Mouse (Mus musculus) cerebellum, adult 2 months (tissue): Measurements from ENCODE around the gene Clip1. TPM values are rescaled to one million over a fixed set of nuclear protein-coding genes. Genes with fewer than 3 reads are reported as not detected.

Experiments
- DNase-seq, 2 experiments: peaks; one replicate each; pipeline ENCODE4 v3.0.0; 2021
- H3K27ac ChIP-seq: fragments of 200-500 bp; 2 replicates; pipeline ENCODE4 v1.5.1; 2012; ENCODE audit warnings: low read length, control low read depth, inconsistent platforms; ENCODE audit not compliant: insufficient read depth
- H3K27me3 ChIP-seq: fragments of 200-500 bp; 2 replicates; pipeline ENCODE4 v1.6.1; 2012; ENCODE audit warnings: inconsistent platforms, mild to moderate bottlenecking, low read length, moderate library complexity; ENCODE audit not compliant: control insufficient read depth, insufficient read depth
- H3K4me1 ChIP-seq: fragments of 200-500 bp; 2 replicates; pipeline ENCODE4 v1.6.1; 2011; ENCODE audit warnings: low read length; ENCODE audit not compliant: control insufficient read depth, insufficient read depth
- H3K4me3 ChIP-seq: fragments of 200-500 bp; replicated peaks from 2 replicates; pipeline ENCODE3; 2011; ENCODE audit warnings: mild to moderate bottlenecking, low read depth, low read length, control low read depth; ENCODE audit not compliant: insufficient read depth
- CTCF ChIP-seq: fragments of 200-500 bp; IDR thresholded peaks from 2 replicates; pipeline ENCODE4 v1.5.1; 2011; ENCODE audit warnings: low read depth, mild to moderate bottlenecking, control low read depth, low read length, moderate library complexity, borderline replicate concordance; ENCODE audit not compliant: insufficient read depth
- POLR2A ChIP-seq: fragments of 200-500 bp; IDR thresholded peaks from 2 replicates; pipeline ENCODE4 v1.6.1; 2011; ENCODE audit warnings: low read length, control low read depth, borderline replicate concordance; ENCODE audit not compliant: insufficient read depth
- WGBS: fragments of 180-500 bp; shearing (Covaris S2); methylation state at CpG from one replicate; pipeline ENCODE4 v1.1.7; 2018; 5-methylcytosine and 5-hydroxymethylcytosine counted together
- polyA plus RNA-seq: library from polyadenylated mRNA; depleted of rRNA; stranded (reverse); fragments of >200 nt; gene quantifications from 2 replicates; pipeline ENCODE4 v1.2.3, GENCODE M21; 2012

The Clip1 gene
- polyA plus RNA-seq, 1 experiment, result 117 TPM

- no peak for DNase-seq
- Histone ChIP-seq H3K4me3 (no peak overlapping the region), H3K4me1 (no peaks in the 10 kb centered on the region), H3K27me3 (no peaks in the 10 kb centered on the region), H3K27ac (no peak overlapping the region)
- TF ChIP-seq POLR2A (no peak), CTCF (no peak)
- WGBS, result 81% methylated on average over 24 of the region's 24 CpGs
Observed at GRCm38 (mm10) chr5:123614246-123614645, 70.2 kb downstream of the Clip1 start.

GRCm38 (mm10) chr5:123609843-123610242 is 74.6 kb downstream of the Clip1 start:
- TF ChIP-seq CTCF (peak; percentile 94), POLR2A (no peak)
- 21% methylated on average over 4 of the region's 4 CpGs for WGBS
- no peak overlapping the region for H3K27ac ChIP-seq

GRCm38 (mm10) chr5:123609416-123609815 is 75.0 kb downstream of the Clip1 start:
- WGBS, result 88% methylated on average over 7 of the region's 7 CpGs
- no peak overlapping the region for H3K4me3 ChIP-seq
- no peaks in the 10 kb centered on the region for H3K27me3 ChIP-seq
- no peak for DNase-seq
- no peak overlapping the region for H3K27ac ChIP-seq
- TF ChIP-seq CTCF, result no peak
- TF ChIP-seq POLR2A, result no peak
- H3K4me1 ChIP-seq, result no peaks in the 10 kb centered on the region; the same call in 1 of the 2 replicates

More at GRCm38 (mm10) chr5:123609843-123610242, 74.6 kb downstream of the Clip1 start:
- Histone ChIP-seq H3K4me1 (no peaks in the 10 kb centered on the region; the same call in 1 of the 2 replicates), H3K4me3 (no peak overlapping the region), H3K27me3 (no peaks in the 10 kb centered on the region)
- DNase-seq, result peak; percentile 80 to 84

- WGBS, result 28% methylated on average over 3 of the region's 3 CpGs
- H3K27me3 ChIP-seq, result no peaks in the 10 kb centered on the region
- H3K4me3 ChIP-seq, result no peak overlapping the region
- no peak overlapping the region for H3K27ac ChIP-seq
- DNase-seq, result peak in 1 of 2 experiments; percentile 35
- no peaks in the 10 kb centered on the region; the same call in 1 of the 2 replicates for H3K4me1 ChIP-seq
- TF ChIP-seq POLR2A, result no peak
- no peak for TF ChIP-seq CTCF
Observed at GRCm38 (mm10) chr5:123607211-123607669, 77.2 kb downstream of the Clip1 start.

- no peak for DNase-seq
- TF ChIP-seq CTCF, result no peak
- TF ChIP-seq POLR2A, result no peak
- WGBS, result 43% methylated on average over 11 of the region's 11 CpGs
- no peaks in the 10 kb centered on the region for H3K27me3 ChIP-seq
- H3K4me1 ChIP-seq, result no peaks in the 10 kb centered on the region; the same call in 1 of the 2 replicates
- H3K4me3 ChIP-seq, result no peak overlapping the region
- H3K27ac ChIP-seq, result no peak overlapping the region
Observed at GRCm38 (mm10) chr5:123603496-123603895, 80.9 kb downstream of the Clip1 start.

- 83% methylated on average over 6 of the region's 6 CpGs for WGBS
- Histone ChIP-seq H3K27me3 (no peaks in the 10 kb centered on the region), H3K4me3 (no peak overlapping the region), H3K27ac (no peak overlapping the region), H3K4me1 (no peaks in the 10 kb centered on the region; the same call in 1 of the 2 replicates)
- no peak for TF ChIP-seq CTCF
- TF ChIP-seq POLR2A, result no peak
- no peak for DNase-seq
Observed at GRCm38 (mm10) chr5:123602174-123602573, 82.2 kb downstream of the Clip1 start.

- WGBS, result 52% methylated on average over 6 of the region's 6 CpGs
- H3K27me3 ChIP-seq, result no peaks in the 10 kb centered on the region
- no peaks in the 10 kb centered on the region for H3K4me1 ChIP-seq
- no peak for DNase-seq
- no peak overlapping the region for H3K4me3 ChIP-seq
- no peak overlapping the region for H3K27ac ChIP-seq
- TF ChIP-seq POLR2A, result no peak
- TF ChIP-seq CTCF, result no peak
Observed at GRCm38 (mm10) chr5:123599319-123599718, 85.1 kb downstream of the Clip1 start.

GRCm38 (mm10) chr5:123593622-123594280 is 90.7 kb downstream of the Clip1 start:
- no peak for TF ChIP-seq POLR2A
- no peak for TF ChIP-seq CTCF
- Histone ChIP-seq H3K4me3 (no peak overlapping the region), H3K27me3 (no peaks in the 10 kb centered on the region), H3K27ac (no peak overlapping the region), H3K4me1 (no peaks in the 10 kb centered on the region)
- 80% methylated on average over 10 of the region's 10 CpGs for WGBS
- no peak for DNase-seq
